Mouse (Mus musculus) liver, embryonic 14.5 days (tissue): ENCODE results near the gene Stat5b.

ENCODE experiments used
- CTCF ChIP-seq: IDR thresholded peaks from 2 replicates; pipeline ENCODE4 v1.5.1; 2016; ENCODE audit warnings: antibody characterized with exemption, low read depth, control low read depth
- EP300 ChIP-seq: IDR thresholded peaks from 2 replicates; pipeline ENCODE4 v1.6.1; 2016; ENCODE audit warnings: antibody characterized with exemption, low read depth

DNA sequence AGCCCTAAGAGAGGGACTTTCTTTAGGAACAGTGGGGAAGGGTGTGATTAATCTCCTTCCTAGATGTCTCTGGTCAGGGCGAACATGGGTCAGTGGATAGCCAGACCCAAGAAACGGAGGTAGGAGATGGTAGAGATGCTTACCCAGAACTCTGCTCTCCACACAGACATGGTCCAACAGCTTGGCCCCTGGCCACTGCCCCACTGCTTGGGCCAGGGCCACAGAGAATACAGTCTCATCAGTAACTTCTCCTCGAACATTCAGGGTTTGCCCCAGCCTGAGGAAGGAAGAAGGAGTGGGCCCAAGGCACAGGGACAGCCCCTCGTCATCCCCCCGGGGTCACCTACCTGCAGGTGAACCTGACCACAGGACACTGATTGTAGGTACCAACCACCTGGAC is 82.7 kb downstream of the Stat5b start:
- TF ChIP-seq EP300 (no peak), CTCF (no peak)
